13 mouse cellular contexts compared by ENCODE assay signal in the genomic region with DNA sequence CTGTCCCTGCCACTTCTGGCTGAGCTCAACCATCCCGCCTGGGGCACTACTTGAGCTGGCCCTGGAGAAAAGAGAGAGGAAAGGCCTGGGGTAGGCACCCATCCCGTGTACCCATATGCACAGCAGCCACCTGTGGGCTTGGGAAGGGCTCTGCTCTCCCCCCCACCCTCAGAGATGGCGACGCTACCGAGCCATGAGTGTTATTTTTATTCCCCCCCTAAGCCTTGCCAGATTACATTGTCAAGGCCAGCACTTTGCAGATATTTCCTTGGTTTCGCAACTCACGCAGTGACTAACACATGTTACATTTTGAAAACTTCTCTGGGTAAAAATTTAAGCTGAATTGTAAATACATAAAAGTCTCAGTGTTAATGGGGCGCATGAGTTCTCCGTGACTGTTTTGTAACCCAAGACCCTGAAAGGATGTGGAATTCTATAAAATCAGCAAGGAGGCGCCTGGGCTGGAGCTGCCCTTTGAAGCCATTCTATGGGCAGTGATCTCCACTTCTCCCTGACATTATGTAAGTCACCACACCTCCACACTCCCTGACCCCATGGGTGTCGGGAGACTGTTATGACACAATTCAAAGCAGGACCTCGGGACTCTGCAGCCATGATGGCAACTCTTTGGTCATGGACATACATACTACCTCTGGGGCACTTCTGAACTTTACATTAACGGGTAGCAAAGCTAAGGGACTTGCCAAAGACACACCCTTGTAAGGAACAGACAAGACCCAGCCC.
DNase-seq lines count a peak whose midpoint lies in the region; ATAC-seq and TF ChIP-seq lines count a peak whose summit lies in the region.
"Had no signal": no experiment of that assay in that cellular context is flagged by ENCODE, and none has a peak within 500 bp of the region (broad histone marks: within the 10 kb centered on the region; RNA-seq: fewer than 3 reads in every experiment).

No protein-coding gene starts in this region.

- in situ Hi-C loops in Patski (cut with MboI; ENCODE audit: low pct_unique_long_range_greater_than_20kb), result loop anchor here (5.0 to 10.0 kb wide), 2 partner anchors 139 to 169 kb away; no protein-coding TSS in a partner anchor

- peak; percentile 36 for ATAC-seq in Patski

- DNase-seq in layer of hippocampus, adult 2 months (ENCODE audit: low spot score in 2 of 2), result peak in 1 of 2 experiments; percentile 38
- DNase-seq in layer of hippocampus, postnatal 14 days (ENCODE audit: low spot score in 2 of 2), result no peak
- peak; percentile 91 for DNase-seq in Patski (ENCODE audit: low read depth, low spot score)
- DNase-seq in fibroblast of lung, adult 2 months (ENCODE audit: low read depth), result peak; percentile 75
- DNase-seq in lung, postnatal 36 days, result peak; percentile 68
- DNase-seq in left cerebral cortex, postnatal 36 days (ENCODE audit: low spot score in 2 of 2), result no peak
- no peak for DNase-seq in urinary bladder, postnatal 25 days (ENCODE audit: low spot score)
- DNase-seq in c-Kit-positive CD71-positive TER-119-positive erythroid progenitor cells, embryonic 14.5 days (ENCODE audit: low spot score), result no peak
- DNase-seq: cerebellum, adult 9-10 months; right cerebral cortex, postnatal 25 days; thymus, adult 18-20 months had no signal

- intact Hi-C loops in left cerebral cortex, postnatal 36 days (cut with DNase I), result no loop called here

- H3K27ac ChIP-seq in layer of hippocampus, adult 2 months, result peak overlapping the region; percentile 43
- H3K27ac ChIP-seq: embryonic facial prominence, embryonic 15.5 days; neural tube, embryonic 12.5 days had no signal

- no peaks in the 10 kb centered on the region for H3K27me3 ChIP-seq in Patski
- H3K27me3 ChIP-seq: embryonic facial prominence, embryonic 15.5 days; neural tube, embryonic 12.5 days had no signal

- no peak overlapping the region for H3K4me3 ChIP-seq in layer of hippocampus, adult 2 months
- H3K4me3 ChIP-seq: embryonic facial prominence, embryonic 15.5 days; neural tube, embryonic 12.5 days had no signal

- POLR2A ChIA-PET in Patski (lab: Charles Lee), result interaction anchor here (0.5 to 1.6 kb wide), 4 partner anchors 10 to 108 kb away, joined by 3 to 5 read pairs (median 3); no protein-coding TSS in a partner anchor

- CTCF ChIA-PET in Patski (lab: Charles Lee), result interaction anchor here (1.3 to 2.4 kb wide), 5 partner anchors 29 to 80 kb away, joined by 3 to 7 read pairs (median 3); no protein-coding TSS in a partner anchor

- no peak for TF ChIP-seq CTCF in layer of hippocampus, adult 2 months (conservative IDR thresholded peaks at IDR 0.05)
- TF ChIP-seq CTCF in Patski (IDR thresholded peaks at IDR 0.05), result no peak

Comparison
In these comparisons a context has a peak if more than half of its experiments do, and no peak if none do; other contexts are left out.
1. DNase-seq: peak in Patski (single experiment), fibroblast of lung, adult 2 months (single experiment) and lung, postnatal 36 days (single experiment); none in layer of hippocampus, postnatal 14 days (0 of 2), left cerebral cortex, postnatal 36 days (0 of 2), urinary bladder, postnatal 25 days (single experiment) and c-Kit-positive CD71-positive TER-119-positive erythroid progenitor cells, embryonic 14.5 days (single experiment).